Mouse (Mus musculus) lung, embryonic 14.5 days (tissue): ENCODE results near the gene Uqcc3. TPM values are rescaled to one million over a fixed set of nuclear protein-coding genes. Genes with fewer than 3 reads are reported as not detected.
A peak's percentile ranks its signal among the peaks of the same experiment; 100 is the strongest.

Experiments
- ATAC-seq: fragments of 200-750 bp; cut with Nextera tagmentation; 2 replicates; pipeline ENCODE4 v1.8.0; 2017; ENCODE audit warnings: mild to moderate bottlenecking, moderate TSS enrichment, moderate library complexity; ENCODE audit not compliant: insufficient read depth
- DNase-seq: peaks from one replicate; pipeline ENCODE4 v3.0.0-alpha.2; 2015
- H3K27ac ChIP-seq: fragments of 300-500 bp; sonication (generic); 2 replicates; pipeline ENCODE4 v1.5.1; 2014; ENCODE audit warnings: low read depth, mild to moderate bottlenecking, moderate library complexity
- H3K27me3 ChIP-seq: fragments of 300-500 bp; sonication (generic); 2 replicates; pipeline ENCODE4 v1.6.1; 2014; ENCODE audit warnings: low read length, control low read depth; ENCODE audit not compliant: insufficient read depth
- H3K36me3 ChIP-seq: fragments of 300-500 bp; sonication (generic); 2 replicates; pipeline ENCODE4 v1.6.1; 2014; ENCODE audit warnings: control low read depth; ENCODE audit not compliant: insufficient read depth
- H3K4me1 ChIP-seq: fragments of 300-500 bp; sonication (generic); 2 replicates; pipeline ENCODE4 v1.6.1; 2014; ENCODE audit warnings: antibody characterized with exemption, control low read depth; ENCODE audit not compliant: insufficient read depth
- H3K4me2 ChIP-seq: fragments of 300-500 bp; sonication (generic); 2 replicates; pipeline ENCODE4 v1.6.1; 2014; ENCODE audit warnings: mild to moderate bottlenecking
- H3K4me3 ChIP-seq: fragments of 300-500 bp; sonication (generic); 2 replicates; pipeline ENCODE4 v1.5.1; 2014; ENCODE audit warnings: low read depth, low read length
- H3K9ac ChIP-seq: fragments of 300-500 bp; sonication (generic); 2 replicates; pipeline ENCODE4 v1.6.1; 2014
- H3K9me3 ChIP-seq: fragments of 300-500 bp; sonication (generic); 2 replicates; pipeline ENCODE4 v1.6.1; 2016; ENCODE audit warnings: low read depth, low read length, control low read depth
- CTCF ChIP-seq: IDR thresholded peaks from 2 replicates; pipeline ENCODE4 v1.5.1; 2016; ENCODE audit warnings: antibody characterized with exemption, low read depth
- WGBS: fragments of 180-500 bp; shearing (Covaris S2); extraction: QIAGEN DNeasy Blood & Tissue Kit; methylation state at CpG from one replicate; pipeline ENCODE4 v1.1.7; 2014; 5-methylcytosine and 5-hydroxymethylcytosine counted together
- polyA plus RNA-seq: library from polyadenylated mRNA; unstranded; fragments of >200 nt; fragmentation: Nextera tagmentation; extraction: Ambion mirVana; gene quantifications from 2 replicates; pipeline ENCODE4 v1.2.1, GENCODE M21; 2014

The Uqcc3 gene
- polyA plus RNA-seq: 51.9 and 53.9 TPM in 2 replicates

DNA sequence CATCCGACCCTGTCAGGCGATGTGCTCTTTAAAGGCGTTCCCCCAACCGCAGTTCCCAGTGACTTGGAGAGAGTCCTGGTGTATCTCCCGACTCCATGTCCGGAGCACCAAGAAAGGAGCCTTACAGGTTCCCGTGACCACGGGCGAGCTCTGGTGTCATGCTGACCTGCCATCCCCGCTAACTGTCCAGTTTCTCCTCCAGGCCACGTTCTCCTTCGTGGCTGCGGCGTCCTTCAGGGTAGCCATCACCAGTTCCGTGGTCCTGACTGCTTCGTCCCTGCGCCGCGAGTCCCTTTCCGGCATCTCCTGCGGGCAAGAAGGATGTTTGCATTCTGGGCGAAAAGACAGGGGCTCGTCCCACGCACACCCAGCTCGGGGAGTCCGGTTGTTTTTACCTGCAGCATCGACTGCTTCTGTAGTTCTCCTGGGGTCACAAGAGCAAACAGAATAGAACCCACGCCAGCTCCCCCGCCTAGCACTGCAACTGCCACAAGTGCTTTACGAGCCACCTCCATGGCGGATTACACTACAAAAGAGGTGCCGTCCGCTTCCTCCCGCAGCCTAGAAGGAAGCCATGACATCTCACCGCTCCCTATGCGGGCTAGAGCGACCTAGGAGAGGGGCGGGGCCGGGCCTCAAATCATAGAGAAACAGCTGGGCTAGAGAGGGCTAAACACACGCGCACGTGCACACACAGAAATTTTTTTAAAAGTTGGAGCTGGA, at the start of gene Uqcc3:
TSS of gene Uqcc3 (minus strand) at position 613 of the 723 bp plus-strand sequence.
- DNase-seq: peak; percentile 92
- no peak for TF ChIP-seq CTCF

GRCm38 (mm10) chr19:8930117-8930516, 49.4 kb upstream of the Uqcc3 start:
- peak; percentile 28 for ATAC-seq
- no peak for DNase-seq
- peak overlapping the region; percentile 82; the same call in 1 of the 2 replicates for H3K27ac ChIP-seq
- H3K4me3 ChIP-seq: peak overlapping the region; percentile 82
- H3K9me3 ChIP-seq: no peaks in the 10 kb centered on the region
- no peak for TF ChIP-seq CTCF
- H3K36me3 ChIP-seq: peaks cover 53% of the 10 kb centered on the region
- no peaks in the 10 kb centered on the region for H3K27me3 ChIP-seq
- H3K4me1 ChIP-seq: no peaks in the 10 kb centered on the region
- WGBS: 3% methylated on average over 11 of the region's 11 CpGs
- peak overlapping the region; percentile 79 for H3K9ac ChIP-seq
- H3K4me2 ChIP-seq: peak overlapping the region; percentile 82

More for the DNA sequence above, at the start of gene Uqcc3:
- H3K4me3 ChIP-seq: peak within 1 kb of the TSS; percentile 82
- H3K9me3 ChIP-seq: no peaks in the 10 kb centered on the region
- WGBS: under 1% methylated on average over 42 of the region's 42 CpGs
- peak within 1 kb of the TSS; percentile 87 for H3K4me2 ChIP-seq
- peak within 1 kb of the TSS; percentile 90 for H3K9ac ChIP-seq
- H3K4me1 ChIP-seq: no peaks in the 10 kb centered on the region
- no peaks in the 10 kb centered on the region for H3K27me3 ChIP-seq
- peak; percentile 97 for ATAC-seq
- H3K36me3 ChIP-seq: peaks cover 15% of the 10 kb centered on the region
- H3K27ac ChIP-seq: peak within 1 kb of the TSS; percentile 83; the same call in 1 of the 2 replicates

- peak within 1 kb of the TSS; percentile 82 for H3K27ac ChIP-seq
- no peaks in the 10 kb centered on the region for H3K4me1 ChIP-seq
- ATAC-seq (peak; percentile 84), DNase-seq (peak; percentile 88)
- WGBS: under 1% methylated on average over 72 of the region's 74 CpGs
- peaks cover 48% of the 10 kb centered on the region for H3K36me3 ChIP-seq
- H3K9ac ChIP-seq: peak within 1 kb of the TSS; percentile 79
- H3K27me3 ChIP-seq: no peaks in the 10 kb centered on the region
- TF ChIP-seq CTCF: peak; percentile 55
- H3K9me3 ChIP-seq: no peaks in the 10 kb centered on the region
- H3K4me3 ChIP-seq: peak within 1 kb of the TSS; percentile 82
- H3K4me2 ChIP-seq: peak within 1 kb of the TSS; percentile 82
Measured at GRCm38 (mm10) chr19:8929224-8930088, 48.7 kb upstream of the Uqcc3 start, which contains the start of the genes Rom1 and Eml3. Rom1 (minus strand) TSS chr19:8929356. Eml3 (plus strand) TSS chr19:8929552.

DNA sequence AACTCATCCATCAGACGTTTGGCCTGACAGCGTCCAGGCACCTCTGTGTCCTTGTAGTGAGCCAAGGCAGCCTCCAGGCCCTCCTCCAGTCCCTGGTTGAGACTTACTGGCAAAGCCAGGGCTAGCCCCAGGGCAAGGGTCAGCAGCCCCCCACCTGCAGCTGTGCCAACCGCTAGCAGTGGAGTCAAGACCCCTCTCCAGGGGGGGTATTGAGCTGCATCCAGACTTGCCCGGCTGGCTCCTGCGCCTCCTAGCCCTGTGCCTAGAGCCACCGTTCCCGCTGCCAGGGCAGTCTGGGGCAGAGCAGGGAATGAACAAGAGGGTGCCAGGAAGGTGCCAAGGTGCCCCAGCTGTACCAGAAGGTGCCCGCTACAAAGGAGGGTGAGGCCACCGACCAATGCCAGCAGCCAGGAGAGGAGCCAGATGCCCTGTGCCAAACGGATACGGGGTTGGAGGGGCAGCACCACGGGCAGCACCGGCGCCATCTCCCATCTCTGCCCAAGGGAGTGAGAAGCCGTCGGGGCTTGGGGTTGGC, 48.0 kb upstream of the Uqcc3 start:
- Histone ChIP-seq H3K27ac (peak overlapping the region; percentile 82), H3K9ac (peak overlapping the region; percentile 79), H3K4me2 (peak overlapping the region; percentile 82), H3K4me1 (no peaks in the 10 kb centered on the region), H3K36me3 (peaks cover 41% of the 10 kb centered on the region), H3K4me3 (peak overlapping the region; percentile 82), H3K9me3 (no peaks in the 10 kb centered on the region), H3K27me3 (no peaks in the 10 kb centered on the region)
- peak; percentile 15; the same call in 1 of the 2 replicates for ATAC-seq
- no peak for DNase-seq
- no peak for TF ChIP-seq CTCF
- 23% methylated on average over 16 of the region's 16 CpGs for WGBS

DNA sequence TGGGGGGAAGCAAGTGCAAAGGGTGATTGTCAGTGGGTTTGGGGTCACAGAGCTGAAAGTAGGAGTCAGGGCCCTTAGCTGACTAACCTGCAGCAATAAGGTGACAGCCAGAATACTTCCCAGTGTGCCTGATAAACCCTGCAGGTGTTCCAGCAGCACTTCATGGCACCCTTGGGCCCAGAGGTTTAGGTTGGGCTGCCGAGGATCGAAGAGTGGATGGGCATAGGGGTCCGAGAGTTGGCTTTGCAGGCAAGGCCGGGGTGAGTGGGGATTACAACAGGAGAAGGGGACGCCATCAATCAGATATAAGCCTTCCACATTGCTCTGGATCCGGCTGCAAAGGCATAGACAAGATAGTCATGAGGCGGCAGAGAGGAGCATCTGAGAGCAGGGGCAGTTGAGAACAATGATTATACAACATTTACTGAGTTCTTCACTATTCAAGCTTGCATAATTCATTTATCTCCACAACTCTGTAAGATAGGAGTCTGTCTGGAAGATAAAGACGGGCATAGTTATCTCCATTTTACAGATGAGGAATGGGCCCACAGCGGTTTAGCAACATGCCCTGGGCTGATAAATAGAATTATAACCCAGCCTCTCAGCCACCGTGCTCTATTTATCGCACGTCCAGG, 47.3 kb upstream of the Uqcc3 start:
- DNase-seq (no peak), ATAC-seq (no peak)
- H3K4me2 ChIP-seq: no peak overlapping the region
- no peak overlapping the region for H3K27ac ChIP-seq
- TF ChIP-seq CTCF: no peak
- peaks cover 41% of the 10 kb centered on the region for H3K36me3 ChIP-seq
- H3K4me1 ChIP-seq: no peaks in the 10 kb centered on the region
- no peaks in the 10 kb centered on the region for H3K9me3 ChIP-seq
- no peak overlapping the region for H3K9ac ChIP-seq
- H3K27me3 ChIP-seq: no peaks in the 10 kb centered on the region
- 81% methylated on average over 12 of the region's 12 CpGs for WGBS
- no peak overlapping the region for H3K4me3 ChIP-seq

DNA sequence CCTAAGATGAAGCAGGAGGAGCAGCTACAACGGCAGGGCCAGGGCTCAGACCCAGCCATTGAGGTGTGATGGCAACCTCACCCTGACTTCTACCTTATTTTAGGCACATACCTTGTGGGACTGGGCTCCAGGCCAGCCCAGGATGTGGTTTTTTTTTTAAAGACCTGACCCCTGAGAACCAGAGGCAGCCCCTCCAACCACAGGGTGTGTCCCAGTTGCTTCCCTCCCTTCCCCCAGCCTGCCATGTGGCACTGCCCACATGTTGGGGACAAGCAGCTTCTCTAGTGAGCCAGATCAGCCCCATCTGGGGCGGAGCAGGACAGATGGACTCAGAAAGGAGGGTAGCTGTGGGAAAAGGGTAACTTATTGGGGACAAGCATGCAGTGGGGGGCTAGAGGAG, 46.0 kb upstream of the Uqcc3 start:
- no peak overlapping the region for H3K27ac ChIP-seq
- H3K4me3 ChIP-seq: no peak overlapping the region
- no peaks in the 10 kb centered on the region for H3K9me3 ChIP-seq
- no peaks in the 10 kb centered on the region for H3K4me1 ChIP-seq
- H3K27me3 ChIP-seq: no peaks in the 10 kb centered on the region
- ATAC-seq: no peak
- WGBS: 84% methylated on average over 2 of the region's 2 CpGs
- no peak for TF ChIP-seq CTCF
- H3K9ac ChIP-seq: no peak overlapping the region
- DNase-seq: no peak
- H3K36me3 ChIP-seq: peaks cover 41% of the 10 kb centered on the region
- no peak overlapping the region for H3K4me2 ChIP-seq
